Mouse (Mus musculus) megakaryocyte, embryonic 14.5 days (primary cell): ENCODE measurements at regions not wholly inside any gene's neighbourhood (a gene's known extent, or its start where the extent isn't known, plus 50 kb on each side); places are given as distances from the start of the nearest gene placed in this dataset.

Source experiments
- FLI1 ChIP-seq: IDR thresholded peaks from 2 replicates; pipeline ENCODE4 v1.6.1; 2012; ENCODE audit warnings: low read length, inconsistent platforms, mixed read lengths
- GATA1 ChIP-seq: IDR thresholded peaks from 3 replicates; pipeline ENCODE4 v1.6.1; 2012; ENCODE audit warnings: mixed read lengths, low read length, inconsistent platforms, borderline replicate concordance

GRCm38 (mm10) chr2:28365756-28366155, 80.8 kb upstream of the Ppp1r26 start:
- TF ChIP-seq GATA1 (no peak), FLI1 (no peak)
